Mouse (Mus musculus): ENCODE measurements around the gene Dedd.

- TF ChIP-seq HCFC1 (IDR thresholded peaks at IDR 0.05; ENCODE audit: borderline replicate concordance, insufficient read depth, low read length) = no peak
- no peak for TF ChIP-seq ZC3H11A (IDR thresholded peaks at IDR 0.05; ENCODE audit: borderline replicate concordance, low read depth, low read length)
- no peak for TF ChIP-seq CHD2 (IDR thresholded peaks at IDR 0.05; ENCODE audit: low read depth, low read length)
- TF ChIP-seq ZNF384 (IDR thresholded peaks at IDR 0.05; ENCODE audit: low read depth, low read length) = no peak
- no peak for TF ChIP-seq MAFK (IDR thresholded peaks at IDR 0.05; ENCODE audit: insufficient read depth, low read depth, low read length)
Observed at GRCm38 (mm10) chr1:171280250-171280915, 48.6 kb upstream of the Dedd start.
